Mouse (Mus musculus) small intestine, adult 2 months (tissue): ENCODE data around the gene Aqp9. TPM values are rescaled to one million over a fixed set of nuclear protein-coding genes. Genes with fewer than 3 reads are reported as not detected.

Experiments
- H3K27ac ChIP-seq: fragments of 200-500 bp; 2 replicates; pipeline ENCODE4 v1.5.1; 2012; ENCODE audit warnings: low read depth, low read length, control low read depth, inconsistent platforms; ENCODE audit not compliant: insufficient read depth
- H3K27me3 ChIP-seq: fragments of 200-500 bp; 2 replicates; pipeline ENCODE4 v1.6.1; 2012; ENCODE audit warnings: mild to moderate bottlenecking, moderate library complexity, low read length, inconsistent platforms; ENCODE audit not compliant: control insufficient read depth, insufficient read depth
- H3K36me3 ChIP-seq: fragments of 200-500 bp; 2 replicates; pipeline ENCODE4 v1.6.1; 2012; ENCODE audit warnings: mild to moderate bottlenecking, low read length, control low read depth, inconsistent platforms; ENCODE audit not compliant: control insufficient read depth, insufficient read depth
- H3K4me1 ChIP-seq: fragments of 200-500 bp; 2 replicates; pipeline ENCODE4 v1.6.1; 2012; ENCODE audit warnings: low read length, inconsistent platforms, mixed read lengths; ENCODE audit not compliant: control insufficient read depth, insufficient read depth, insufficient read length
- H3K4me3 ChIP-seq: fragments of 200-500 bp; 2 replicates; pipeline ENCODE4 v1.5.1; 2012; ENCODE audit warnings: low read depth, mild to moderate bottlenecking, control low read depth, inconsistent platforms, low read length, moderate library complexity
- CTCF ChIP-seq: fragments of 200-500 bp; IDR thresholded peaks from 2 replicates; pipeline ENCODE4 v1.5.1; 2012; ENCODE audit warnings: low read depth, mild to moderate bottlenecking, control low read depth, inconsistent platforms, low read length, moderate library complexity, mixed read lengths; ENCODE audit not compliant: insufficient replicate concordance, insufficient read length; ENCODE audit errors: extremely low read depth
- POLR2A ChIP-seq: fragments of 200-500 bp; IDR thresholded peaks from 2 replicates; pipeline ENCODE4 v1.6.1; 2012; ENCODE audit warnings: low read depth, mild to moderate bottlenecking, control low read depth, inconsistent platforms, low read length, moderate library complexity
- WGBS: fragments of 180-500 bp; shearing (Covaris S2); methylation state at CpG from one replicate; pipeline ENCODE4 v1.1.7; 2018; 5-methylcytosine and 5-hydroxymethylcytosine counted together
- polyA plus RNA-seq: library from polyadenylated mRNA; depleted of rRNA; stranded (reverse); fragments of >200 nt; gene quantifications from 2 replicates; pipeline ENCODE4 v1.2.3, GENCODE M21; 2012; rRNA removed

Aqp9 gene
- polyA plus RNA-seq, 1 experiment = 0.06 TPM

GRCm38 (mm10) chr9:71063551-71063950 lies 104.9 kb downstream of the Aqp9 start:
- H3K36me3 ChIP-seq = no peaks in the 10 kb centered on the region
- H3K27ac ChIP-seq = no peak overlapping the region
- no peaks in the 10 kb centered on the region for H3K27me3 ChIP-seq
- no peak overlapping the region for H3K4me3 ChIP-seq
- no peak for TF ChIP-seq CTCF
- no peak for TF ChIP-seq POLR2A
- H3K4me1 ChIP-seq = no peaks in the 10 kb centered on the region

DNA sequence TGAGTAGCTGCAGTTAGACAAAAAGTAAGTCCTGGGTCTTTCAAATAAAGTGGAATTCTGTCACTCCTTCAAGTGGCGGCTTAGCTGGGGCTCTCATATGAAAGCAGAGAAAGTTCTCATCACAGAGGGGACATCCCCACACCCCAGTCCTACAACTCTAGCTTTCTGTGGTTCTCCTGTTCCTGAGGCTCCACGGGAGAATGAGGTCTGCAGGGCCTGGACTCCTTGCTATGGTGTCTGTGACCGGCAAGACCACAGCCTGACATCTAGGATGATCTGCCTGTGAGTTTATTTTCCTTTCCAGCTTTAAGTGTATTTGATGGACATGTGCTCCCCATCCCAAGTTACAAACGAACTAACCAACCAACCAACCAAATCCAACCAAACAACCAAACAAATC lies 105.5 kb downstream of the Aqp9 start:
- H3K27me3 ChIP-seq = no peaks in the 10 kb centered on the region
- TF ChIP-seq POLR2A (no peak), CTCF (no peak)
- no peaks in the 10 kb centered on the region for H3K36me3 ChIP-seq
- H3K27ac ChIP-seq = no peak overlapping the region
- H3K4me1 ChIP-seq = no peaks in the 10 kb centered on the region
- H3K4me3 ChIP-seq = no peak overlapping the region
- 82% methylated on average over 4 of the region's 4 CpGs for WGBS

DNA sequence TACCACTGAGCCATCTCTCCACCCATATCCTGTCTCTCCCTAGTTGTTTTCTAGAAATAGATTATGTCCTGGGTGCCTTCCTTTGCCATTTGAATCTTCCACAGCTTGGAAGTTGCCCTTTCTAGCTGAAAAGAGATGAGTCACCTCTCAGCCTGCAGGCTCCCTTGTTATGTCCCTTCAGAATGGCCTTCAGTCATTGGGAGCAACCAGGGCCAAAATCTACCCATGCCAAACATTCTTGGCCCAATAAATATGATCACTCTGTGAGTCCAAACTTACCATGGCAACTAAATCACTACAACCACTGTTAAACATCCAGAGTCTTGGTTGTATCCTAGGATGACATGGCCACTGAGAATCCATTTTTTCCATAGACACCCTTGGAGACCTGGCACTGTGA lies 106.2 kb downstream of the Aqp9 start:
- Histone ChIP-seq H3K4me1 (no peaks in the 10 kb centered on the region), H3K27me3 (no peaks in the 10 kb centered on the region), H3K36me3 (no peaks in the 10 kb centered on the region), H3K4me3 (no peak overlapping the region), H3K27ac (no peak overlapping the region)
- TF ChIP-seq POLR2A = no peak
- TF ChIP-seq CTCF = no peak

Other genes with a start within 250 kb of the Aqp9 start
- 0.33 and 0.56 TPM in 2 replicates for gene Lipc, start 216.5 kb downstream of the Aqp9 start, polyA plus RNA-seq
- gene Aldh1a2, start 47.1 kb upstream of the Aqp9 start, polyA plus RNA-seq = 5.7 and 6.2 TPM in 2 replicates